Mouse (Mus musculus): Measurements from ENCODE around the gene Slc7a3.
"Not testable (repeated sequence)": the region's sequence is repeated elsewhere in the genome, so short reads cannot be mapped to it uniquely, and the experiment has no call there.

Gene Slc7a3

DNA sequence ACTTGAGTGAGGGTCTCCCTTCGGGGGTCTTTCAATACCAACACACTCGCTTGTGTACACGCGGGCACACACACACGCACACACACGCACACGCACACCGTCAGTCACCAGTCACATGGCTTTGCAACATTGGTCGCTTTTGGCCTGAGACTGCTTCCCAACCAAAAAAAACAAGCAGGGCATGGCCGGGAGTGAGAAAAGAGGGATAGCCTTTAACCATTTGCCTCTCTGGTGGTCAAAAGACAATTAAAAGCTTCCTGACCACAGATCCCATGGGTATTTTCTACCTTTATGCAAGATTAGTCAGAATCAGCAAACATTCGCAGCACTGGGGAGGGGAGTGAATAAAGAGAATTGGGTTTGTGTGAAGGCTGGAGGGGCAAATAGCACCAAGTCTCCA is at the start of gene Slc7a3:
Slc7a3 (minus strand) TSS at position 101 of the 400 bp plus-strand sequence.
- no peak for DNase-seq (ENCODE audit: low spot score in 2 of 2)

GRCm38 (mm10) chrX:101131992-101132791 is 46.4 kb upstream of the Slc7a3 start:
- DNase-seq (ENCODE audit: low spot score in 2 of 2) = no peak

DNA sequence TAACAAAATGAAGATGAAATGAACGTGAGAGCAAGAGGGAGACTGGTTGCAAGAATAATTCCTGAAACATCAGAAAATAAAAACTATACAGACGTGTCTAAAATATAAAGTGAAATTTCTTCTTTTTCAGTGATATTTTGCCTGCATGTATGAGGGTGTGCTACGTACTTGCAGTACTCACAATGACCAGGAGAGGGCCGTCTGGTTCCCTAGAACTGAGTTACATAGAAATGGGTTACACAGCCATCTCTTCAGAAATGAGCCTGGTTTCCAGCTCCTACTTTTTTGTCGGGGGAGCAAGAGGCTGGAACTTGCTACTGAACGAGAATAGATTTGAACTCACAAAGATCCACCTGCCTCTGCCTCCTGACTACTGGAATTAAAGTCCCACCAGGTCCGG is 45.2 kb upstream of the Slc7a3 start:
- DNase-seq (ENCODE audit: low spot score in 2 of 2) = peak; percentile 30 to 51

GRCm38 (mm10) chrX:101128559-101128958 is 42.7 kb upstream of the Slc7a3 start:
- DNase-seq (ENCODE audit: low spot score in 2 of 2) = no peak

DNA sequence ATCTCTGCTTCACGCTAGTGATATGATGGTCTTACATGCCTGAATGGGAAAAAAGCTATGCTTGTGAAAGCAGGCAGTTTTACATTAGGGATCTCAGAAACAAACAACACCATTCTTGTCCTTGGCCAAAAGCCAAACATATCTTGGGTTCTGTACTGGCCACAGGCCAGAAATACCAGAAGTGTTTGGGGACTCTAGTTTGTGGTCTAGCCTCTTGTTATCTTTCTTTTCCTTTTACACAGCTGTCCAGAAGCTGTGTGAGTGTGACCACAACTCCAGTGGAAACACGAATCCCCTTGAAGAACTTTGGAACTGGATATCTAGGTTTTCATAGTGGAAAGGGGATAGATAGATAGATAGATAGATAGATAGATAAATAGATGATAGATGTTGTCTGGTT is 41.2 kb upstream of the Slc7a3 start:
- no peak for DNase-seq (ENCODE audit: low spot score in 2 of 2)

DNA sequence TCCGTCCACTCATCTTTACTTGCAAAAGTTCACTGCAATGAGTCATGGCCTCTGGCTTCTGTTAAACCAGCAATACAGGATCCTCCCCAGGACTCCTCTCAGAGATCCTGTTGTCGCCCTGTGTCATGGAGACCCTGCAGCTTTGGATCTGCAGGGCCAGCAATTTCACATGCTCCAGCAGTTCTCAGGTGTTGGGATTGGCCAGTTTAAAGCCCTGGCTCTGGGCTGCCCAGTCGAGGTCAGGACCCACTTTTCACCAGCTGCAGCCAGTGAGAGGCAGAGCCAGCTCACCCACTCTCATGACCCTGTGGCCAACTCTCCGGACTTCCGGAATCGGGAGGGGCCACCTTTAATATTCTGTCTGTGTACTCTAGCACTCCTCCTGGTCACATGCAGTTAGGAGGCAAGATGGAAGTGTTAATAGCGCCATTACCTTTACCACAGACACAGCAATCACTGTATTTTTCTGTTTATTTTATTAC is 40.7 kb upstream of the Slc7a3 start:
- DNase-seq (ENCODE audit: low spot score in 2 of 2) = no peak

DNA sequence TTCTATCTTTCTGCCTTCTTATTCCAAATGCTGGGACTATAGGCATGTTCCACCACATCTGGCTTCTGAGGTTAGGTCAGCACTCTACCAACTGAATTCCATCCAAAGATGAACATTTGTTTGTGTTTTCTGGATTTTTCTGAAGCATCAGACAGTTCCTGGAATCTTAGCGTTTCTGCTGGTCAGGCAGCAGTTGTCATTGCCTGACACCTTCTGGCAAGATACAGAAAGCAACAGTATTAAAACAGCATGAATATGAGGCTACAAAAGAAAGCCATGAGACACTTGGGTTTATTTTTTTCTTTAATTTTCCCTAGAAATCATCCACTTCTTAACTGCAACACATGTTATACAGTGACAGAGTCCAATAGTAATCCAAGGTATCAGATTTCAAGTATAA is 34.7 kb upstream of the Slc7a3 start:
- no peak for DNase-seq (ENCODE audit: low spot score in 2 of 2)

DNA sequence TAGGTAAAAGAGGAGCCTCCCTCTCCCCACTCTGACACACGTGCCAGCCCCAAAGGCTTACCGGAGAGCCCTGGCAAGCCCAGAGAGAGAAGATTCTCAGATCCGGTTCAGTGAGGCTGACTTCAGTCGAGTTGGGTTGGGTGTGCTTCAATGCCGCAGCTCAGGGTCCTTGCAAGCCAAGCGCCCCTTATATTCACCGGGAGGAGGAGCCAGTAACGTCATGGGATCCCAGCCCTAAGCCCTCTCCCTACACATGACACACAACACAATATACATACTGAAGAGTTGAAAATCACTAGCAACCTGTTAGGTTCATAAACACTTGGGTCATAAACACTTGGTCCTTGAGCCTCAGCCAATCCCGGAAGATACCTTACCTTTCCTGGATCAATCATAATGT is 609 bp downstream of the Slc7a3 start:
- DNase-seq (ENCODE audit: low spot score in 2 of 2) = not testable (repeated sequence)

GRCm38 (mm10) chrX:101084192-101084591 is 1.6 kb downstream of the Slc7a3 start:
- no peak for DNase-seq (ENCODE audit: low spot score in 2 of 2)

DNA sequence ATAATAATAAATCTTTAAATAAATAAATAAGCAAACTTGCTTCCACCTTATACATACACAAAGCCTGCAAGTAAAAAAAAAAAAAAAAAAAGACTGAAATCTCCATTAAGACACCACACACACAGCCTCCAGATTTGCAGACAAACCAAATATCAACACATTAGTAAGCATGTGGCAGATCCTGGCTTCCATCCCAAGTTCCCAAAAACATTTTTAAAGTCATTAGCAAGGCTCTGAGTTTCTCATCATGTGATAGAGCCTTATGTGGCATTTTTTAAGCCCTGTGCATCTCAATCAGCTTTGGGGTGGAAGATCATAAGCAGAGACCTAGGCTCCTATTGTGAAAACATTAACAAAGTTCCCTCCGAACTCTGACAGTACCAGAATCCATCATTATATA is 20.6 kb downstream of the Slc7a3 start:
- DNase-seq (ENCODE audit: low spot score in 2 of 2) = no peak

- DNase-seq (ENCODE audit: low spot score in 2 of 2) = no peak
Measured at GRCm38 (mm10) chrX:101063503-101063902, 22.3 kb downstream of the Slc7a3 start.

DNA sequence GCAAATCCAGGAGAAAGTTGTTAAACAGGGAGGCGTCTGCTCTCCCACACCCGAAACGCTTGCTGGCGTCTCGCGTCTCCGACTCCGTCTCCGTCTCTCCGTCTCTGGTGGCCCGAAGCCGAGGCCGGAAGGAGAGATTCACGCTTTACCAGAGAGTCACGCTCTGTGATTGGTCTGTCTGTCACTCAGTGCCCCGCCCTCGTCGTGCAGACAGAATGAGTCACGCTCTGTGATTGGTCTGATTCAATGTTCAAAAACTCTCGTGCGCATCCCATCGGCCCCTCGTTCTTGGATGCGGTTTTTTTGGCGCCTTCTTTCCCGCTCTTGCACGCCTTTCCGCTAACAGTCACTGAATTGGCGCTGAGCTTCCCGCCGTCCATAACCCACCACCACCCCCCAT is 26.3 kb downstream of the Slc7a3 start, which contains the start of gene Tex11:
Tex11 (minus strand) TSS at position 127 of the 400 bp plus-strand sequence.
- no peak for DNase-seq (ENCODE audit: low spot score in 2 of 2)
